Mouse (Mus musculus) liver, adult 2 months (tissue): ENCODE measurements at regions not wholly inside any gene's neighbourhood (a gene's known extent, or its start where the extent isn't known, plus 50 kb on each side); places are given as distances from the start of the nearest gene placed in this dataset.

Experiments
- DNase-seq: peaks from one replicate; pipeline ENCODE4 v3.0.0-alpha.2; 2011; ENCODE audit warnings: low read depth, low spot score; ENCODE audit errors: extremely low read depth
- H3K27ac ChIP-seq: fragments of 200-500 bp; replicated peaks from 2 replicates; pipeline ENCODE4 v1.5.1; 2012; ENCODE audit warnings: low read depth, mild to moderate bottlenecking, control low read depth, inconsistent platforms, low read length; ENCODE audit not compliant: insufficient read depth
- H3K27me3 ChIP-seq: fragments of 200-500 bp; 2 replicates; pipeline ENCODE4 v1.6.1; 2012; ENCODE audit warnings: mild to moderate bottlenecking, moderate library complexity, low read length, inconsistent platforms; ENCODE audit not compliant: control insufficient read depth, insufficient read depth
- H3K36me3 ChIP-seq: fragments of 200-500 bp; 2 replicates; pipeline ENCODE4 v1.6.1; 2012; ENCODE audit warnings: low read length, inconsistent platforms; ENCODE audit not compliant: control insufficient read depth, insufficient read depth
- H3K4me1 ChIP-seq: fragments of 200-500 bp; 2 replicates; pipeline ENCODE4 v1.6.1; 2011; ENCODE audit warnings: low read length; ENCODE audit not compliant: control insufficient read depth, insufficient read depth
- H3K4me3 ChIP-seq: fragments of 200-500 bp; 2 replicates; pipeline ENCODE4 v1.5.1; 2011; ENCODE audit warnings: low read depth, mild to moderate bottlenecking, control low read depth, low read length, moderate library complexity; ENCODE audit not compliant: insufficient read depth
- H3K79me2 ChIP-seq: fragments of 200-500 bp; 2 replicates; pipeline ENCODE4 v1.6.1; 2012; ENCODE audit warnings: inconsistent platforms, mild to moderate bottlenecking, low read length, moderate library complexity; ENCODE audit not compliant: control insufficient read depth, insufficient read depth
- H3K9ac ChIP-seq: fragments of 200-500 bp; 2 replicates; pipeline ENCODE4 v1.6.1; 2012; ENCODE audit warnings: low read depth, mild to moderate bottlenecking, control low read depth, inconsistent platforms, low read length
- CTCF ChIP-seq: fragments of 200-500 bp; IDR thresholded peaks from 2 replicates; pipeline ENCODE4 v1.5.1; 2011; ENCODE audit warnings: low read depth, low read length, control low read depth
- POLR2A ChIP-seq: fragments of 200-500 bp; IDR thresholded peaks from 2 replicates; pipeline ENCODE4 v1.6.1; 2011; ENCODE audit warnings: low read length, control low read depth; ENCODE audit not compliant: insufficient read depth; ENCODE audit errors: extremely low read depth
- WGBS: fragments of 180-500 bp; shearing (Covaris S2); methylation state at CpG from one replicate; pipeline ENCODE4 v1.1.7; 2018; 5-methylcytosine and 5-hydroxymethylcytosine counted together

DNA sequence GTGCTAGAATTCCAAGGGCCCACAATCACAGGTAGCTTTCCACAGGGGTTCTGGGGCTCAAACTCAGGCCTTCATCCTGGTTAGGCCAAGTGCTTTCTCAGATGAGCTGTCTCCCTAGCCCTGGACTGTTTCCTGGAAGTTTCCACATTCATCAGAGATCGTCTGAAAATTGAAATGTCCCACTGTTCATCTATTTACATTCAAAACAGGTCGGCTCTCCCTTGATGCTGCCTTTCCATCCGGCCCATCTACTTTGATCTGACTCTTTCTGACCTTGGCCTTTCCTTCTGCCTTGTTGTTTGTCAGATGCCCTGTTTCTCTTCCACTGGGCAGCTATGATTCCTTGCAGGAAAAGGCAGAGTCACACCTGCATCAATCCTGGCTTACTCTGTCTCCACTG lies 150.2 kb upstream of the Nr2f2 start:
- H3K36me3 ChIP-seq = no peaks in the 10 kb centered on the region
- no peak overlapping the region for H3K27ac ChIP-seq
- 27% methylated on average over 3 of the region's 3 CpGs for WGBS
- H3K27me3 ChIP-seq = no peaks in the 10 kb centered on the region
- TF ChIP-seq CTCF (no peak), POLR2A (no peak)
- peak; percentile 54 for DNase-seq
- no peaks in the 10 kb centered on the region for H3K79me2 ChIP-seq
- no peak overlapping the region for H3K9ac ChIP-seq
- H3K4me3 ChIP-seq = no peak overlapping the region
- peaks cover 17% of the 10 kb centered on the region for H3K4me1 ChIP-seq

DNA sequence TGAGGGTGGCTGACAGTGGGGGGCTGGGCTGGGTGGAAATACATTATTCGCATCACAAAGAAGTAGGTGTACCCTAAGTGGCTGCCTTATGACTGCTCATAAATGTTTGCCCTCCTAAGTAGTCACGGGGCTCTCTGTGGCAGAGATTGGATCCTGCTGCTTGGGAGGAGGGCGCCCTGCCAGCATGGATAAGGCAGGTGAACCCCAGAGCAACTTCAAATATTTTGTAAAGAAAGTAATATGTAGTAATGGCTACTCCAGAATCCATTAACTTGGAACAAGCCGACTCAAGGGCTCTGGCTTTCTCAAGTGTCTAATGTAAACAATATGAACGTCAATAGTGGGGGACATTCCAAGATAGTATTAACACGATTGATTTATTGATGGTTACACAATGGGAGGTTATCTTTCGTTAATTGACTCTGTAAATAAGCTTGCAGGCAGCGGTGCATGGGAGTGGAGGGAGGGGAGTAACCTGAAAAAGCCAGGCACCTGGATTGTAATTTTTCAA lies 148.9 kb upstream of the Nr2f2 start:
- Histone ChIP-seq H3K4me3 (no peak overlapping the region), H3K36me3 (no peaks in the 10 kb centered on the region), H3K27me3 (no peaks in the 10 kb centered on the region), H3K27ac (no peak overlapping the region), H3K9ac (no peak overlapping the region), H3K79me2 (no peaks in the 10 kb centered on the region), H3K4me1 (peaks cover 17% of the 10 kb centered on the region)
- 11% methylated on average over 8 of the region's 8 CpGs for WGBS
- DNase-seq = peak; percentile 98
- TF ChIP-seq POLR2A (no peak), CTCF (no peak)

DNA sequence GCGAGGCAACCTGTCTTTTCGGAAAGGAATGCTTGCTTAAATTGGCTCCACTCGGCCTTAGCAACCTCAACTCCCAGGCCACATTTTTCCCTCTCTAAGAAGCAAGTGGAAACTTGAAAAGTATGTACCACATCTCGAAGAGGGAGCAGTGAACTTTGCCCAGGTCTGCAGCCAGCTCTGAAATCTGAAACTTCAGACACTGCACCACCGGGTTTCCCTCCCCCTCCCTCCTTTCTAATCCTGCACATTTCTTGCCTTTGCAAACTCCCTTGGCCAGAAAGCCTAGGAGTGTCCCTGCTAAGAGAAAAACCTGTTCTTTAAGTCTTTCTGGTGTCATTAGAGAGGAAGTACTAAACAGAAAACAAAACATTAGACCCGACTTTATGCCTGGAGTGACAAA lies 148.1 kb upstream of the Nr2f2 start:
- no peak overlapping the region for H3K9ac ChIP-seq
- no peaks in the 10 kb centered on the region for H3K27me3 ChIP-seq
- no peak overlapping the region for H3K4me3 ChIP-seq
- TF ChIP-seq CTCF = no peak
- TF ChIP-seq POLR2A = no peak
- no peak overlapping the region for H3K27ac ChIP-seq
- H3K79me2 ChIP-seq = no peaks in the 10 kb centered on the region
- peak; percentile 50 for DNase-seq
- WGBS = 29% methylated on average over 6 of the region's 6 CpGs
- no peaks in the 10 kb centered on the region for H3K36me3 ChIP-seq
- peaks cover 17% of the 10 kb centered on the region for H3K4me1 ChIP-seq

DNA sequence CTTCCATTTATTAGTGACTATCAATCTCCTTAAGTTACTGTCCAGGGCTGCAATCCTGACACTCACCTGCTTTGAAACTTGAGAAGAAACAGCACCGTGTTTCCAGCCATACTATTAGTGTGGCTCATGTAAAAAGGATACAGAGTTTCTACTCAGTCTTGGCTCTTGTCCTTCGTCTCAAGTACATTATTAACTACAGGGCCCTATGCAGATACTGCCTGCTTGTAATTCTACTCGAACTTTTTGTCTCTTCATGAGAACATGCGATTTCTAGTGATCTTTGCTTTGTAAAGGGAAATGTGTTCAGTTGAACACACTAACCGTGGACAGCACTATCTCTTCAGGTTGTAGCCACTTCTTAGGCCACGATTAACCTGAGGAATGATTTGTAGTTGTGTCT lies 145.8 kb upstream of the Nr2f2 start:
- peaks cover 17% of the 10 kb centered on the region for H3K4me1 ChIP-seq
- H3K4me3 ChIP-seq = no peak overlapping the region
- no peak for DNase-seq
- no peak overlapping the region for H3K27ac ChIP-seq
- TF ChIP-seq CTCF = no peak
- TF ChIP-seq POLR2A = no peak
- H3K27me3 ChIP-seq = no peaks in the 10 kb centered on the region
- no peak overlapping the region for H3K9ac ChIP-seq
- H3K79me2 ChIP-seq = no peaks in the 10 kb centered on the region
- WGBS = 84% methylated on average over 6 of the region's 6 CpGs
- no peaks in the 10 kb centered on the region for H3K36me3 ChIP-seq

DNA sequence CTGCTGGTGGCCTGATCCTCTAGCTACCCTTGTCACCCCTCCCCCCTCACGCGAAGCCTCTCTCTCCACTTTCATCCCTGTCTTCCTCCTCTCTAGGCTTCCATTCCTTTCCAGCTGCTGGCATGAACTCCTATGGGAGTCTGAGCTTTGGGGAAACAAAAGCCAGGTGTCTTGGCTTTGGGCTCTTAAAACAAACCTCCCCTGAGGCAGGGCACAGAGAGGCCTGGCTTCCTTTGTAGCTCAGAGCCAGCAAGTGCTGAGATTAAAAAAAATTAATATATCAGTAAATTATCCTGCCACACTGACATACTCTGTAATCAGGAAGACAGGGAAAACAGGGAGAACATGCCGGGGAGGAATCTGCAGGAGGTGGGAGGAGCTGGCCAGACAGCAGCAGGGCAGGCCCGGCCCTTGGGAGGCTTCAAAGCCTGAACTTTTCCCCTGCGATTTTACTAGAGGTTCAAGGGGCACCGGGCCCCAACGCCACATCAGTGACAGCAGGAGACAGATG lies 139.2 kb upstream of the Nr2f2 start:
- no peaks in the 10 kb centered on the region for H3K27me3 ChIP-seq
- WGBS = 23% methylated on average over 7 of the region's 7 CpGs
- DNase-seq = peak; percentile 70

DNA sequence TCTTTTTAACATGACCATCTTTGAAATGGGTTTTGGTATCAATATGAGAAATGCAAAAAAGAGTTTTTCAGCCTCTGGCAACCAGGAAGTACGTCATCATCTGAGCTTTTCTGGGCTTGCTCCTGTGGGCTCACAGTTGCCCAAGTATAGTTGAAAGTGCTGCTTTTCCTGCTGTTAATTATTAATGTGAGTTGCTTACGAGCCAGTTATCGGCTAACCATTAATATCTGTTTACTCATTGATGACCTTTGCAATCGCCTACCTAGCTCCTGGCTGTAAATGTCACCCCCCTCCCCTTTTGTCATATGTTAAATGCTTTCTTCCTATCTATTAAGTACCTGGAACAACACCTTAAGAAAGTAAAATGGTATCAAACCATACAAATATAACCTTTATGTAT lies 135.3 kb upstream of the Nr2f2 start:
- H3K4me3 ChIP-seq = no peak overlapping the region
- no peaks in the 10 kb centered on the region for H3K27me3 ChIP-seq
- 32% methylated on average over 4 of the region's 4 CpGs for WGBS
- peak; percentile 96 for DNase-seq
- H3K36me3 ChIP-seq = no peaks in the 10 kb centered on the region
- no peak overlapping the region for H3K9ac ChIP-seq
- no peak for TF ChIP-seq POLR2A
- TF ChIP-seq CTCF = no peak
- peaks cover 29% of the 10 kb centered on the region for H3K4me1 ChIP-seq
- no peaks in the 10 kb centered on the region for H3K79me2 ChIP-seq
- no peak overlapping the region for H3K27ac ChIP-seq

More for the DNA sequence above, 139.2 kb upstream of the Nr2f2 start:
- Histone ChIP-seq H3K4me1 (peaks cover 19% of the 10 kb centered on the region), H3K36me3 (no peaks in the 10 kb centered on the region), H3K79me2 (no peaks in the 10 kb centered on the region), H3K27ac (no peak overlapping the region), H3K4me3 (no peak overlapping the region), H3K9ac (no peak overlapping the region)
- no peak for TF ChIP-seq POLR2A
- no peak for TF ChIP-seq CTCF
